Mouse (Mus musculus): ENCODE results near the gene Gm21440. TPM values are rescaled to one million over a fixed set of nuclear protein-coding genes. Genes with fewer than 3 reads are reported as not detected.
"Not testable (repeated sequence)": the region's sequence is repeated elsewhere in the genome, so short reads cannot be mapped to it uniquely, and the experiment has no call there.

The Gm21440 gene
- not detected in 2 replicates for total RNA-seq (2017)

DNA sequence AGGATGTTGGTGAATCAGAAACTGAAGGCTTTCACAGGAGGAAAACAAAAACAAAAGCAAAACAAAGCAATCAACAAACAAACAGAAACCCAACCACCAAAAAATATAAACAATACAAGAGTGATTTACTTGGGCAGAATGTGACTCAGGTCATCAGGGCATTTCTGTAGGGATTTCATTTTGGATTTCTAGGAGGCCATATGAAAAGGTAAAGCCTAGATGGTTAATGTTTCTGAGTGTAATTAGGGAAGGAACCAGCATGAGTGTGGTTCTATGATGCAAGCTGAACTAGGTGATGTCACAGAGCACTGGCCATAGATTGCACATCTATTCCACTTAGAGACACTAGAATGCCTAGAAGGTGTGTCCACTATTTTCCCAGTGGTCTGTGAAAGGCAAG is at the start of gene Gm21440, which contains the start of gene Gm21454:
Gene Gm21440, plus strand, starts transcription at position 301 of the 400 bp plus-strand sequence.
Gene Gm21454, plus strand, starts transcription at position 352 of the 400 bp plus-strand sequence.
- not testable (repeated sequence) for ATAC-seq (replicated peaks; ENCODE audit: low read depth, poor library complexity, severe bottlenecking)

- ATAC-seq (replicated peaks; ENCODE audit: low read depth, poor library complexity, severe bottlenecking) = not testable (repeated sequence)
These were observed 28.4 kb upstream of the Gm21440 start, which contains the start of gene Gm21828 for GRCm38 (mm10) chrY:13223828-13224227. Gene Gm21828, minus strand, starts transcription at chrY:13223928.

Other genes starting within 250 kb of the Gm21440 start
- not detected in 2 replicates for gene Gm20807, start 209.5 kb upstream of the Gm21440 start, total RNA-seq (2017)
- not detected in 2 replicates for gene Gm21891, start 118.9 kb upstream of the Gm21440 start, total RNA-seq (2017)
- not detected in 2 replicates for gene Gm21425, start 90.4 kb upstream of the Gm21440 start, total RNA-seq (2017)
- gene Gm21828, start 28.5 kb upstream of the Gm21440 start, total RNA-seq (2017) = not detected in 2 replicates
- gene Gm21454, start 51 bp downstream of the Gm21440 start, total RNA-seq (2017) = not detected in 2 replicates
- not detected in 2 replicates for gene Gm21725, start 96.7 kb downstream of the Gm21440 start, total RNA-seq (2017)
- gene Gm21866, start 213.2 kb downstream of the Gm21440 start, total RNA-seq (2017) = not detected in 2 replicates
- gene Gm20773, start 241.6 kb downstream of the Gm21440 start, total RNA-seq (2017) = not detected in 2 replicates

Measured in common myeloid progenitor, adult 5-6 weeks (primary cell).